Mouse (Mus musculus) kidney, embryonic 15.5 days (tissue): ENCODE data around the gene March9. TPM values are rescaled to one million over a fixed set of nuclear protein-coding genes. Genes with fewer than 3 reads are reported as not detected.
A peak's percentile ranks its signal among the peaks of the same experiment; 100 is the strongest.

Experiments
- ATAC-seq: fragments of 200-750 bp; cut with Nextera tagmentation; replicated peaks from 2 replicates; pipeline ENCODE4 v1.8.0; 2017; ENCODE audit warnings: moderate TSS enrichment; ENCODE audit not compliant: low FRiP score
- H3K27ac ChIP-seq: fragments of 300-500 bp; sonication (generic); 2 replicates; pipeline ENCODE4 v1.5.1; 2015; ENCODE audit warnings: mild to moderate bottlenecking, inconsistent platforms
- H3K27me3 ChIP-seq: fragments of 300-500 bp; sonication (generic); 2 replicates; pipeline ENCODE4 v1.6.1; 2015; ENCODE audit warnings: inconsistent platforms
- H3K36me3 ChIP-seq: fragments of 300-500 bp; sonication (generic); 2 replicates; pipeline ENCODE4 v1.6.1; 2015; ENCODE audit warnings: inconsistent platforms
- H3K4me1 ChIP-seq: fragments of 300-500 bp; sonication (generic); 2 replicates; pipeline ENCODE4 v1.6.1; 2015; ENCODE audit warnings: inconsistent platforms
- H3K4me2 ChIP-seq: fragments of 300-500 bp; sonication (generic); 2 replicates; pipeline ENCODE4 v1.6.1; 2015; ENCODE audit warnings: moderate library complexity, mild to moderate bottlenecking, inconsistent platforms
- H3K4me3 ChIP-seq: fragments of 300-500 bp; sonication (generic); replicated peaks from 2 replicates; pipeline ENCODE4 v1.5.1; 2015; ENCODE audit warnings: mild to moderate bottlenecking, inconsistent platforms
- H3K9ac ChIP-seq: fragments of 300-500 bp; sonication (generic); 2 replicates; pipeline ENCODE4 v1.6.1; 2015; ENCODE audit warnings: mild to moderate bottlenecking, inconsistent platforms
- H3K9me3 ChIP-seq: fragments of 300-500 bp; sonication (generic); replicated peaks from 2 replicates; pipeline ENCODE4 v1.6.1; 2016; ENCODE audit warnings: inconsistent platforms
- WGBS: fragments of 180-500 bp; shearing (Covaris S2); methylation state at CpG from one replicate; pipeline ENCODE4 v1.1.7; 2015; ENCODE audit warnings: mixed read lengths; 5-methylcytosine and 5-hydroxymethylcytosine counted together
- polyA plus RNA-seq: library from polyadenylated mRNA; unstranded; fragments of >200 nt; fragmentation: Nextera tagmentation; extraction: Ambion mirVana; gene quantifications from 2 replicates; pipeline ENCODE4 v1.2.1, GENCODE M21; 2015

March9 gene
- polyA plus RNA-seq, 1 experiment from 2014 or later = 1.1 TPM

DNA sequence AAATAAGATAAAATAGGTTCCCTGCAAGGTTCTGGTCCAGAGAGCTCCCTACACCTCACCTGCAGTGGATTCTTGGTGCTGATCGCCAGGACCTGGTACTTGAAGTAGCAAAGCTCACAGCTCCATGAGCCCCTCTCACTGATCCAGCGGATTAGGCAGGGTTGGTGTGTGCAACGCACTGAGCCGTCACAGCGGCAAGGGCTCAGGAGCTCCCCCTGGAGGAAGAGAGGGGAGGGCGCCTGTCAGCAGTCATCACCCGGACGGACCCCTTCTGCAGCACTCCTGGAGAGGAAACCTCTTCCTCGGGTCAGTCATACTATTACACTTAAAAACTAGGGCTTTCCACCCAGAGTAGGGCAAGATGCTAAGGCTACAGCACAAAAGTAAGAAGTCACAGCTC, 1.8 kb downstream of the March9 start:
- Histone ChIP-seq H3K9ac (0 out of 2 replicates have a peak overlapping the region, but pooled peaks have one; percentile 0), H3K36me3 (peaks cover 25% of the 10 kb centered on the region), H3K27ac (no peak overlapping the region), H3K27me3 (peaks cover 27% of the 10 kb centered on the region), H3K4me1 (peaks cover 36% of the 10 kb centered on the region), H3K4me2 (peak overlapping the region; percentile 96), H3K4me3 (peak overlapping the region; percentile 85), H3K9me3 (no peaks in the 10 kb centered on the region)
- WGBS = 1% methylated on average over 9 of the region's 9 CpGs
- ATAC-seq = 0 out of 2 replicates have a peak, but pooled peaks have one; percentile 18

DNA sequence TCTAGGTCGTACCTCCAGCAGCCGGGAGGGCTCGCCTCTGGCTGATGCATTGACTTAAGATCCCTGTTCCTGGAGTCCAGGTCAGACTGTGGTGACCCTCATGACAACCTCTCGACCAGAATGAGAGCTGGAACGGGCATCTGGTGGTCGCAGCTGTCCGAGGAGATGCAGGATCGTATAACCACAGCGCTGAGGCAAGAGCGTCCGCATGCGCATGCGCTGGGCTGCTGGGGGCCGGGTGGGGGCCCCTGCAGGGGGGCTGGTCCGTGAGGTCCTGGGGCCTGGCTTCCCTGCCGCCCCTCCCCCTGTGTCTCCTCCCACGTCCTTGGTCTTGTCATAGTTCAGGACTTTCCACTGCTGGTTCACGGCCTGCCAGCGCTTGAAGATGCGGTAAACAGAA, 3.5 kb downstream of the March9 start:
- Histone ChIP-seq H3K4me2 (no peak overlapping the region), H3K9ac (no peak overlapping the region), H3K4me3 (no peak overlapping the region), H3K4me1 (peaks cover 30% of the 10 kb centered on the region), H3K9me3 (no peaks in the 10 kb centered on the region), H3K27me3 (peaks cover 30% of the 10 kb centered on the region), H3K27ac (no peak overlapping the region), H3K36me3 (peaks cover 25% of the 10 kb centered on the region)
- ATAC-seq = no peak
- 84% methylated on average over 20 of the region's 20 CpGs for WGBS

DNA sequence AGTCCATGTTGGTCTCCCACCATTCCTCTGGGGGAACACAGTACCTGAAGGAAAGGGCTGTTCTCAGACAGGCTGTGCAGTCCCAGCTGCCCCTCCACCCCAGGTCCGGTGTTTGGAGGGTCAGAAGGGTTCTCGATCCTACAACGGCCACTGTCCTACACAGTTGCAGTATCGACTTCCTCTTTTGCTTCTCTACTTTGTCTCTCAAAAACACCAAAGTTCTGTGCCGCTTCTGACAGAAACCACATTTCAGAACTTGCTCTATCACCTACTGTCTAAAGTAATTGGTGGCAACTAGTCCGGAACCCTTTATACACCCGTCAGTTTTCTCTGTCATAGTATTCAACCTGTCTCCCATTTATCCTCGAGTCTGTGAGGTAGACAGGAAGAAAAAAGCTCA, 4.6 kb downstream of the March9 start:
- no peak overlapping the region for H3K4me3 ChIP-seq
- H3K4me1 ChIP-seq = peaks cover 23% of the 10 kb centered on the region
- H3K27me3 ChIP-seq = peaks cover 30% of the 10 kb centered on the region
- no peaks in the 10 kb centered on the region for H3K9me3 ChIP-seq
- peaks cover 25% of the 10 kb centered on the region for H3K36me3 ChIP-seq
- ATAC-seq = no peak
- WGBS = 86% methylated on average over 8 of the region's 8 CpGs
- H3K9ac ChIP-seq = no peak overlapping the region
- no peak overlapping the region for H3K4me2 ChIP-seq
- no peak overlapping the region for H3K27ac ChIP-seq

DNA sequence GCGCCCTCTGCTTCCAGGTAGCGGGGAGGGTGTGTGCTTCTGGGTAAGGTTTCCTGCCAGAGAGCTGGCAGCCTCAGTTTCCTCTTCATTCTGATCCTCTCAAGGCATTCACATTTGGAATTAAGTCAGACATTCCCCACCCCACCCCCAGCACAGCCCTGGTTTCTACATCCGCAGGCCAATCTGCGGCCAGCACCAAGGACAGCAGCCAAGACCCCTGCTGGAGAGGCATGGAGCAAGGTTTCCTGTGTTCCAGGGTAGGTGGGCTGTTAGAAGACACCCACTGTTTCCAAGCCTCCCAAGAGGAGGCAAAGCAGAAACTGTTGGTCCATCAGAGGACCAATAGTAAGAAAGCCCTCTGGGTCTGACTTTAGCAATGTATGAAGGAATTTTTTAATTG, 5.3 kb downstream of the March9 start:
- Histone ChIP-seq H3K9me3 (no peaks in the 10 kb centered on the region), H3K9ac (no peak overlapping the region), H3K36me3 (peaks cover 25% of the 10 kb centered on the region), H3K27ac (no peak overlapping the region), H3K4me3 (no peak overlapping the region), H3K27me3 (peaks cover 32% of the 10 kb centered on the region), H3K4me2 (no peak overlapping the region), H3K4me1 (peaks cover 21% of the 10 kb centered on the region)
- 65% methylated on average over 4 of the region's 4 CpGs for WGBS
- ATAC-seq = no peak

DNA sequence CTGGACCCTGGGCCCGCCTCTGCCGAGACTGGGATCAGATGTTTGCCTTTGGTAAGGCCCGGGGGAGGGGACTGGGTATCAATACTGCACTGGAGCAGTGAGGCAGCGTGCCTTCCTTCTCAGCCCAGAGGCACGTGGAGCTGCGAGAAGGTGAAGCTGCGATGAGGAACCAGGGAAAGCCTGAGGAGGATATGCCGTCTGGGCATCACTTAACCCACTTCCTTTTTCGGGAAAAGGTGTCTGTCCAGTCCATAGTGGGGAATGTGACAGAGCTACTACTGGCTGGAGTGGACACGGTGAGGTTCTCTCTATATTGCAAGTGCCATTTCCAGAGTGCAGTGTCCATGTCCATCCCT, 9.9 kb downstream of the March9 start:
- Histone ChIP-seq H3K9ac (no peak overlapping the region), H3K4me1 (peaks cover 23% of the 10 kb centered on the region), H3K9me3 (no peaks in the 10 kb centered on the region), H3K36me3 (peaks cover 6% of the 10 kb centered on the region), H3K4me3 (peak overlapping the region; percentile 31; the same call in 1 of the 2 replicates), H3K27ac (no peak overlapping the region), H3K4me2 (peak overlapping the region; percentile 50), H3K27me3 (peaks cover 56% of the 10 kb centered on the region)
- ATAC-seq = peak; percentile 5; the same call in 1 of the 2 replicates
- WGBS = 15% methylated on average over 10 of the region's 10 CpGs

DNA sequence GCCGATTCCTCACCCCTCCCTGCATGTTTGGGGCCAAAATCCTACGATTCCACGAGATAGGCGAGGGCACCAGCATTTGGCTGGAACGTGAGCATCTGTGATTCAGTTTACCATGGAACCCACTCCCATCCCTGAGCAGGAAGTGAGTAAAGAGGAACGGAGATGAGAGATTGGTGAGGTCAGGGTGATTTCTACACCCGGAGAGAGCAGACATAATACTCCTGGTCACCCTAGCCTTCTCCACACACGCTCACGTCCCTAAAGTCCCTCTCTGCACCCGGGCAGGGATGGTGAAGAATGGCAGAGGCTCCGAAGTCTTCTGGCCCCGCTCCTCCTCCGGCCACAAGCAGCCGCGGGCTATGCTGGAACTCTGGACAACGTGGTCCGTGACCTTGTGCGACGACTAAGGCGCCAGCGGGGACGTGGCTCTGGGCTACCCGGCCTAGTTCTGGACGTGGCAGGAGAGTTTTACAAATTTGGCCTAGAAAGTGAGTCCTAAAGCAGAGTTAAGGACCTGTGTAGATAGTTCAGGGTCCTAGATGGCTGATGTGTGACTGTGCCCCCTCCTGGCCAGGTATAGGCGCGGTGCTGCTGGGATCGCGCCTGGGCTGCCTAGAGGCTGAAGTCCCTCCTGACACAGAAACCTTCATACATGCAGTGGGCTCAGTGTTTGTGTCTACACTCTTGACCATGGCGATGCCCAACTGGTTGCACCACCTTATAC, 10.4 kb downstream of the March9 start:
- Histone ChIP-seq H3K9ac (no peak overlapping the region), H3K4me2 (peak overlapping the region; percentile 50), H3K9me3 (no peaks in the 10 kb centered on the region), H3K27me3 (peaks cover 56% of the 10 kb centered on the region), H3K4me3 (peak overlapping the region; percentile 31), H3K36me3 (peaks cover 11% of the 10 kb centered on the region), H3K4me1 (peaks cover 23% of the 10 kb centered on the region), H3K27ac (no peak overlapping the region)
- 2% methylated on average over 29 of the region's 29 CpGs for WGBS
- 0 out of 2 replicates have a peak, but pooled peaks have one; percentile 5 for ATAC-seq

DNA sequence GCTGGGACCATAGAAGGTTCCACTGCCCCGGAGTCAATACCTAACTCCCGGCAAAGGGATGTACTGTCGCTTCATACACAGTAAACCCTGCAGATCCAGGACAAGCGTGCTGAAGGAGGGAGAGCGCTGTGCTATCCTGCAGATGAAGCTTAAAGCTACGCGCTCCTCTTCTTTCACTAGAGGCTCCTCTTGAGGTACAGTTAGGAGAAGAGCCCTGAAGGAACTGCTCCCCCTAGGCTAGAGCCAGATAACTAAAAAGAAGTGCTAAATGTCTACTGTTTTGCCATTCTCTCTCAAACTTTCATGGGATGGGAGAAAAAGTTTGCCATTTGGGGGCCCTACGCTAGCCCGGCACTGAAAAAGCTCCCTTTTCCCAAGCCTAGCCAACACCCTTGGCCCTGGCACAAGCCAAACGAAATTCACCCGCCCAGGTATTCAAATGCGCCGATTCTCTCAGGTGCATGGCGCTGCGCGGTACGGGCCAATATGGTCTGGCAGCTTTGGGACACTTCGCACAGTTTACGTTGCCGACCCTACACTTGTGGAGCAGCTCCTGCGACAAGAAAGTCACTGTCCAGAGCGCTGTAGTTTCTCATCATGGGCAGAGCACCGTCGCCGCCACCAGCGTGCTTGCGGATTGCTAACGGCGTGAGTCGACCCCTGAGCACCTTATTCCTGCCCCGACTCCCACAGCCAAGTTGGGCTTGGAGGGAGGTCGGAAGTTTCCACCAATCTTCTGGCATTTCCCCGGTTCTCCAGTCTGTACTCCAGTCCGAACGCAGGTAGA, 11.2 kb downstream of the March9 start:
- 4% methylated on average over 35 of the region's 35 CpGs for WGBS
- H3K27me3 ChIP-seq = peaks cover 56% of the 10 kb centered on the region
- H3K27ac ChIP-seq = no peak overlapping the region
- peaks cover 23% of the 10 kb centered on the region for H3K4me1 ChIP-seq
- peak overlapping the region; percentile 31 for H3K4me3 ChIP-seq
- peak overlapping the region; percentile 50 for H3K4me2 ChIP-seq
- H3K36me3 ChIP-seq = peaks cover 17% of the 10 kb centered on the region
- no peak for ATAC-seq
- H3K9ac ChIP-seq = peak overlapping the region; percentile 14; the same call in 1 of the 2 replicates
- no peaks in the 10 kb centered on the region for H3K9me3 ChIP-seq

DNA sequence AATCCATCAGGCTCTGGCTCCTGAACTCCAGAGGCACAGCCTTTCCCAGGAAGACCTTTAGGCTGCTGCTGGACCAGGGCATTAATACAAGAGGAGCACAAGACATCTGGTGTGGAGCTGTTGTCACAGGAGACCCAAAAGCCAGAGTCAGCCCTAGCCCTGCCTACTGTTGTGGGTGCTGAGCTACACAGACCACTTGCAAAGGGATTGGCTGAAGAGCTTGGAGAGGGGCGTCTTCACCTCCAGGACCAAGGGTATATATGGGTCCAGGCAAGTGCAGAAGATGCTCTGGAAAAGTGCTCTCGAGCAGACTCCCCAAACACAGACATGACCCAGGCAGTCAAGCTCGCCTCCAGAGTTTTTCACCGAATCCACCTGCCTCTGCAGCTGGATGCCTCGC, 12.0 kb downstream of the March9 start, which contains the start of gene Cyp27b1:
Cyp27b1 (plus strand) TSS at position 297 of the 400 bp plus-strand sequence.
- peak within 1 kb of the TSS; percentile 50 for H3K4me2 ChIP-seq
- H3K4me3 ChIP-seq = peak within 1 kb of the TSS; percentile 31
- 33% methylated on average over 5 of the region's 5 CpGs for WGBS
- no peak within 1 kb of the TSS for H3K27ac ChIP-seq
- H3K9ac ChIP-seq = peak within 1 kb of the TSS; percentile 14; the same call in 1 of the 2 replicates
- H3K27me3 ChIP-seq = peaks cover 56% of the 10 kb centered on the region
- no peak for ATAC-seq
- peaks cover 17% of the 10 kb centered on the region for H3K36me3 ChIP-seq
- no peaks in the 10 kb centered on the region for H3K9me3 ChIP-seq
- H3K4me1 ChIP-seq = peaks cover 29% of the 10 kb centered on the region

DNA sequence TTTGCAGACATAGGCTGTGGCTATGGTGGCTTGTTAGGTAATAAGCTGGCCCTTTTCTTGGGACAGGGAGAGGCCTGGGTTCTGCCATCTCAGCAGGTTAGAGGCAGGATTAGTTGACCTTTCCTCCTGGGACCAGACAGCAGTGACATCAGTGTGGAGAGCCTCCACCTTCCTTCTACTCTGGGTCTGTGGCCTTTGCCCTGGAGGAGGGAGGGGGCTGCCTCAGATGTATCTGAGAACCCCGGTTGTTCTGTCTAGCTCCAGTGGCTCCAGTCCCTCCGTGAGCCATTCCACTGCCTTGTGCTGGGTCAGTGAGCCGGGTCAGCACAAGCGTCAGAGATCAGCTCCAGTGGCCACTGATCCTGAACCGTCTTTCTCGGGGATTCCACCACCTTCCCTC, 16.8 kb downstream of the March9 start:
- Histone ChIP-seq H3K9ac (no peak overlapping the region), H3K9me3 (no peaks in the 10 kb centered on the region), H3K36me3 (peaks cover 17% of the 10 kb centered on the region), H3K27me3 (peaks cover 27% of the 10 kb centered on the region), H3K27ac (peak overlapping the region; percentile 91), H3K4me3 (no peak overlapping the region; the same call in 1 of the 2 replicates), H3K4me1 (peaks cover 21% of the 10 kb centered on the region), H3K4me2 (peak overlapping the region; percentile 99)
- peak; percentile 37 for ATAC-seq
- 45% methylated on average over 6 of the region's 6 CpGs for WGBS

DNA sequence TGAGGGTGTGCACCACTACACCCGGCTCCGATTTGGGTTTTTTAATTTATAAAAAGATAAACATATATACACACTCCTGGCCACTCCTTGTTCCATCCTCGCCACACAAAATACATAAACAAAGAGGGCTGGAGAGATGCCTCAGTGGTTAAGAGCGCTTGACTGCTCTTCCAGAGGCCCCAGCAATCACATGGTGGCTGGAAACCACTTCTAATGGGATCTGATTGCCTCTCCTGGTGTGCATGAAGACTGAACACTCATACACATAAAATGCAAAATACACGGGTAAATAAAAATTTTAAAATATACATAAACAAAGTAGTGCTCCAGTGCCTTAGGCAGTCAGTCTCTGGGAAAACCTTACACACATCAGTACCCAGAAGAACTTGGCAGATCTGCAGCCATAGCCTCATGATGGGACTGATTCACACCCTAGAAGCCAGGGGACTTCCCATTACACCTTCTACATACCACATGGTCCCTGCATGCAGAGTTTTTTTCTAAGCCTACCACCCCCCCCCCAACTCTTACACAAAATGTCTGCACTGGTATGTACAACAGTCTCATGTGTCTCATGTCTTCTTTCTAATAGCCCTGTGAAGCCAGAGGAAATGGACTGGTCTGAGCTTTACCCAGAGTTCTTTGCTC, 17.4 kb downstream of the March9 start:
- H3K36me3 ChIP-seq = peaks cover 17% of the 10 kb centered on the region
- peaks cover 21% of the 10 kb centered on the region for H3K27me3 ChIP-seq
- H3K4me3 ChIP-seq = peak overlapping the region; percentile 95
- peak overlapping the region; percentile 99 for H3K4me2 ChIP-seq
- H3K4me1 ChIP-seq = peaks cover 18% of the 10 kb centered on the region
- H3K9ac ChIP-seq = peak overlapping the region; percentile 65
- H3K27ac ChIP-seq = peak overlapping the region; percentile 91
- no peaks in the 10 kb centered on the region for H3K9me3 ChIP-seq
- no peak for ATAC-seq
- 17% methylated on average over 5 of the region's 5 CpGs for WGBS

DNA sequence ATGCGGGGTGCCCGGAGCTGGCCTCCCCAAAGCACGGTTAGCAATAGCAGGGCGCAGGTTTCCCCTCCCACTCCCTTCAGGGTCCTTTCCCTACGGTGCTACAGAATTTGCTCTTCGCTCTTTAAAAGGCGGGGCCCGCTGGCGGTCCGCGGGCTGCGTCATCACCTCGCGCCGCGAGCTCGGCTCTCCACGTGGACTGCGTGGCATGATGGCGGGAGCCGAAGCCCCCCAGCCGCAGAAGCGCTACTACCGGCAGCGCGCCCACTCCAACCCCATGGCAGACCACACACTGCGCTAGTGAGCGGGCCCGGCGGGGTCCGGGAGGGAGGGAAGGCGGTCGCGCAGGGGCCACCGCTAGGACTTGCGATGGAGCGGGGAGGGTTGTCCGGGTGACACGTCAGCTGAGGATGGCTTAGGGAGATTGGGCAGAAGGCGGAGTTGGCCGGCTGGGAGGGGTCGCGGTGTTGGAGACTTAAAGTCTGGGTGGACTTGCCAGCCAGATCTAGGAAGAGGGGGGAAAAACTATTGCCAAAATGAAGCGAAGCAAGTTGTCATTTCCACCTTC, 18.1 kb downstream of the March9 start:
- Histone ChIP-seq H3K4me2 (peak overlapping the region; percentile 99), H3K4me3 (peak overlapping the region; percentile 95), H3K27me3 (peaks cover 14% of the 10 kb centered on the region), H3K27ac (peak overlapping the region; percentile 91), H3K9ac (peak overlapping the region; percentile 65), H3K36me3 (peaks cover 17% of the 10 kb centered on the region), H3K4me1 (peaks cover 18% of the 10 kb centered on the region), H3K9me3 (no peaks in the 10 kb centered on the region)
- ATAC-seq = peak; percentile 84
- WGBS = 0% methylated on average over 44 of the region's 44 CpGs
